Mouse (Mus musculus) E14TG2a.4 (cell line): ENCODE results near the gene Mdm1.

Experiments
- CTCF ChIP-seq: conservative IDR thresholded peaks from 2 replicates; pipeline ENCODE4 v1.5.1; 2014; ENCODE audit warnings: low read length
- POU5F1 ChIP-seq: IDR thresholded peaks from 2 replicates; pipeline ENCODE4 v1.6.1; 2014; ENCODE audit warnings: low read length, borderline replicate concordance

- TF ChIP-seq CTCF (no peak), POU5F1 (no peak)
Observed at GRCm38 (mm10) chr10:118138508-118138907, 3.1 kb upstream of the Mdm1 start.
